Mouse (Mus musculus): ENCODE measurements at regions not wholly inside any gene's neighbourhood (a gene's known extent, or its start where the extent isn't known, plus 50 kb on each side); places are given as distances from the start of the nearest gene placed in this dataset.

GRCm38 (mm10) chr19:23074602-23075570 is 66.1 kb upstream of the Klf9 start:
- no peak for DNase-seq (ENCODE audit: low spot score)
- ATAC-seq (replicated peaks; ENCODE audit: insufficient number of reproducible peaks, low FRiP score, low TSS enrichment, low read depth), result no peak
- Histone ChIP-seq H3K36me3 (replicated peaks; ENCODE audit: control insufficient read depth, insufficient read depth, low read depth, low read length) (no peaks in the 10 kb centered on the region), H3K4me3 (ENCODE audit: low read depth, low read length) (no peak overlapping the region), H3K27me3 (ENCODE audit: control insufficient read depth, insufficient read depth, low read length) (no peaks in the 10 kb centered on the region), H3K9ac (replicated peaks; ENCODE audit: low read length) (no peak overlapping the region), H3K9me3 (replicated peaks; ENCODE audit: control insufficient read depth, low read length) (no peaks in the 10 kb centered on the region), H3K27ac (replicated peaks; ENCODE audit: low read depth, low read length) (no peak overlapping the region), H3K4me1 (ENCODE audit: control insufficient read depth, insufficient read depth, low read length) (no peaks in the 10 kb centered on the region), H3K4me2 (ENCODE audit: low read depth, low read length) (no peak overlapping the region)
- 82% methylated on average over 14 of the region's 14 CpGs for WGBS

GRCm38 (mm10) chr19:23075790-23076189 is 65.2 kb upstream of the Klf9 start:
- no peaks in the 10 kb centered on the region for H3K36me3 ChIP-seq (replicated peaks; ENCODE audit: control insufficient read depth, insufficient read depth, low read depth, low read length)
- ATAC-seq (replicated peaks; ENCODE audit: insufficient number of reproducible peaks, low FRiP score, low TSS enrichment, low read depth), result no peak
- no peak overlapping the region for H3K27ac ChIP-seq (replicated peaks; ENCODE audit: low read depth, low read length)
- H3K4me1 ChIP-seq (ENCODE audit: control insufficient read depth, insufficient read depth, low read length), result no peaks in the 10 kb centered on the region
- WGBS, result 39% methylated on average over 5 of the region's 5 CpGs
- no peak overlapping the region for H3K4me2 ChIP-seq (ENCODE audit: low read depth, low read length)
- no peaks in the 10 kb centered on the region for H3K27me3 ChIP-seq (ENCODE audit: control insufficient read depth, insufficient read depth, low read length)
- H3K9ac ChIP-seq (replicated peaks; ENCODE audit: low read length), result no peak overlapping the region
- DNase-seq (ENCODE audit: low spot score), result no peak
- no peak overlapping the region for H3K4me3 ChIP-seq (ENCODE audit: low read depth, low read length)
- H3K9me3 ChIP-seq (replicated peaks; ENCODE audit: control insufficient read depth, low read length), result no peaks in the 10 kb centered on the region

GRCm38 (mm10) chr19:23085173-23085660 is 55.8 kb upstream of the Klf9 start:
- no peak overlapping the region for H3K9ac ChIP-seq (replicated peaks; ENCODE audit: low read length)
- no peak overlapping the region for H3K4me3 ChIP-seq (ENCODE audit: low read depth, low read length)
- no peak overlapping the region for H3K4me2 ChIP-seq (ENCODE audit: low read depth, low read length)
- H3K36me3 ChIP-seq (replicated peaks; ENCODE audit: control insufficient read depth, insufficient read depth, low read depth, low read length), result no peaks in the 10 kb centered on the region
- H3K9me3 ChIP-seq (replicated peaks; ENCODE audit: control insufficient read depth, low read length), result no peaks in the 10 kb centered on the region
- 82% methylated on average over 7 of the region's 7 CpGs for WGBS
- no peaks in the 10 kb centered on the region for H3K27me3 ChIP-seq (ENCODE audit: control insufficient read depth, insufficient read depth, low read length)
- H3K4me1 ChIP-seq (ENCODE audit: control insufficient read depth, insufficient read depth, low read length), result no peaks in the 10 kb centered on the region
- ATAC-seq (replicated peaks; ENCODE audit: insufficient number of reproducible peaks, low FRiP score, low TSS enrichment, low read depth) (no peak), DNase-seq (ENCODE audit: low spot score) (no peak)
- H3K27ac ChIP-seq (replicated peaks; ENCODE audit: low read depth, low read length), result no peak overlapping the region

GRCm38 (mm10) chr19:23087575-23087974 is 53.5 kb upstream of the Klf9 start:
- H3K9me3 ChIP-seq (replicated peaks; ENCODE audit: control insufficient read depth, low read length), result no peaks in the 10 kb centered on the region
- no peak overlapping the region for H3K9ac ChIP-seq (replicated peaks; ENCODE audit: low read length)
- H3K4me3 ChIP-seq (ENCODE audit: low read depth, low read length), result no peak overlapping the region
- no peak overlapping the region for H3K4me2 ChIP-seq (ENCODE audit: low read depth, low read length)
- H3K27me3 ChIP-seq (ENCODE audit: control insufficient read depth, insufficient read depth, low read length), result no peaks in the 10 kb centered on the region
- no peak overlapping the region for H3K27ac ChIP-seq (replicated peaks; ENCODE audit: low read depth, low read length)
- DNase-seq (ENCODE audit: low spot score), result no peak
- WGBS, result 79% methylated on average over 3 of the region's 3 CpGs
- ATAC-seq (replicated peaks; ENCODE audit: insufficient number of reproducible peaks, low FRiP score, low TSS enrichment, low read depth), result no peak
- no peaks in the 10 kb centered on the region for H3K36me3 ChIP-seq (replicated peaks; ENCODE audit: control insufficient read depth, insufficient read depth, low read depth, low read length)
- no peaks in the 10 kb centered on the region for H3K4me1 ChIP-seq (ENCODE audit: control insufficient read depth, insufficient read depth, low read length)

- DNase-seq (ENCODE audit: low spot score) (no peak), ATAC-seq (replicated peaks; ENCODE audit: insufficient number of reproducible peaks, low FRiP score, low TSS enrichment, low read depth) (no peak)
- 67% methylated on average over 1 of the region's 1 CpGs for WGBS
- Histone ChIP-seq H3K9me3 (replicated peaks; ENCODE audit: control insufficient read depth, low read length) (no peaks in the 10 kb centered on the region), H3K36me3 (replicated peaks; ENCODE audit: control insufficient read depth, insufficient read depth, low read depth, low read length) (no peaks in the 10 kb centered on the region), H3K4me3 (ENCODE audit: low read depth, low read length) (no peak overlapping the region), H3K4me2 (ENCODE audit: low read depth, low read length) (no peak overlapping the region), H3K27me3 (ENCODE audit: control insufficient read depth, insufficient read depth, low read length) (no peaks in the 10 kb centered on the region), H3K27ac (replicated peaks; ENCODE audit: low read depth, low read length) (no peak overlapping the region), H3K4me1 (ENCODE audit: control insufficient read depth, insufficient read depth, low read length) (no peaks in the 10 kb centered on the region), H3K9ac (replicated peaks; ENCODE audit: low read length) (no peak overlapping the region)
These were observed 51.9 kb upstream of the Klf9 start for GRCm38 (mm10) chr19:23089081-23089480.

GRCm38 (mm10) chr19:23089761-23090514 is 51.1 kb upstream of the Klf9 start:
- H3K27me3 ChIP-seq (ENCODE audit: control insufficient read depth, insufficient read depth, low read length), result no peaks in the 10 kb centered on the region
- no peak overlapping the region for H3K27ac ChIP-seq (replicated peaks; ENCODE audit: low read depth, low read length)
- H3K9ac ChIP-seq (replicated peaks; ENCODE audit: low read length), result no peak overlapping the region
- H3K4me3 ChIP-seq (ENCODE audit: low read depth, low read length), result no peak overlapping the region
- H3K4me2 ChIP-seq (ENCODE audit: low read depth, low read length), result no peak overlapping the region
- ATAC-seq (replicated peaks; ENCODE audit: insufficient number of reproducible peaks, low FRiP score, low TSS enrichment, low read depth), result no peak
- no peaks in the 10 kb centered on the region for H3K36me3 ChIP-seq (replicated peaks; ENCODE audit: control insufficient read depth, insufficient read depth, low read depth, low read length)
- no peaks in the 10 kb centered on the region for H3K9me3 ChIP-seq (replicated peaks; ENCODE audit: control insufficient read depth, low read length)
- WGBS, result 91% methylated on average over 8 of the region's 8 CpGs
- DNase-seq (ENCODE audit: low spot score), result no peak
- H3K4me1 ChIP-seq (ENCODE audit: control insufficient read depth, insufficient read depth, low read length), result no peaks in the 10 kb centered on the region
